Mouse (Mus musculus) forebrain, embryonic 16.5 days (tissue): ENCODE measurements around the gene Itpkb. TPM values are rescaled to one million over a fixed set of nuclear protein-coding genes. Genes with fewer than 3 reads are reported as not detected.

Experiments
- ATAC-seq: fragments of 200-750 bp; cut with Nextera tagmentation; 2 replicates; pipeline ENCODE4 v1.8.0; 2017; ENCODE audit warnings: mild to moderate bottlenecking, moderate library complexity
- H3K27ac ChIP-seq: fragments of 300-500 bp; sonication (generic); 2 replicates; pipeline ENCODE4 v1.5.1; 2014; ENCODE audit warnings: low read length, control low read depth
- H3K27me3 ChIP-seq: fragments of 300-500 bp; sonication (generic); replicated peaks from 2 replicates; pipeline ENCODE4 v1.6.1; 2014; ENCODE audit warnings: low read length; ENCODE audit not compliant: control insufficient read depth, insufficient read depth
- H3K36me3 ChIP-seq: fragments of 300-500 bp; sonication (generic); 2 replicates; pipeline ENCODE4 v1.6.1; 2014; ENCODE audit not compliant: control insufficient read depth, insufficient read depth
- H3K4me1 ChIP-seq: fragments of 300-500 bp; sonication (generic); replicated peaks from 2 replicates; pipeline ENCODE4 v1.6.1; 2014; ENCODE audit warnings: low read length; ENCODE audit not compliant: control insufficient read depth, insufficient read depth
- H3K4me2 ChIP-seq: fragments of 300-500 bp; sonication (generic); 2 replicates; pipeline ENCODE4 v1.6.1; 2014; ENCODE audit warnings: mild to moderate bottlenecking, low read length, control low read depth
- H3K4me3 ChIP-seq: fragments of 300-500 bp; sonication (generic); replicated peaks from 2 replicates; pipeline ENCODE4 v1.5.1; 2014; ENCODE audit warnings: mild to moderate bottlenecking, low read length, control low read depth
- H3K9ac ChIP-seq: fragments of 300-500 bp; sonication (generic); replicated peaks from 2 replicates; pipeline ENCODE4 v1.6.1; 2014; ENCODE audit warnings: low read depth, low read length, control low read depth
- H3K9me3 ChIP-seq: fragments of 300-500 bp; sonication (generic); 2 replicates; pipeline ENCODE4 v1.6.1; 2016; ENCODE audit warnings: low read length; ENCODE audit not compliant: control insufficient read depth
- WGBS: fragments of 180-500 bp; shearing (Covaris S2); extraction: QIAGEN DNeasy Blood & Tissue Kit; methylation state at CpG from one replicate; pipeline ENCODE4 v1.1.7; 2014; 5-methylcytosine and 5-hydroxymethylcytosine counted together
- polyA plus RNA-seq: library from polyadenylated mRNA; unstranded; fragments of >200 nt; fragmentation: Nextera tagmentation; extraction: Ambion mirVana; gene quantifications from 2 replicates; pipeline ENCODE4 v1.2.1, GENCODE M21; 2015

Itpkb gene
- polyA plus RNA-seq, 1 experiment from 2014 or later, result 2.4 TPM

DNA sequence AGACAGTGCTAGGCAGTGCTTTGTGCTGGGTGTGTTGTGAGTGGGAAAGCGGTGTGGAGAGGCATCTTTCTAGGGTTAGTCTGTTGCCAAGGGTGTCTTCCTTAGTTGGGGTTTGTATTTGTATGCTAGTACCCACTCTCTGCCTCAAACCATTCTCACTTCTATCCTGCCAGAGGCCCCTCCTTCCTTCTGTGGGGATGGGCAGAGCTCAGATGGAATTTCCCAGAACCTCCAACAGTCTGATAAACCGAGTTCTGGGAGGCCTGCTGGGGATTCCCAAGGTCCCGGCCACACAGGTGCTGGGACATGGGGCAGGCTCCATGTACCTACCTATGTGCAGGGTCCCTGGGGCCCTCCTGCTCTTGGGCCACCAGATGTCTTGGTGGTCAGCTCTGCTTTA, 93.6 kb downstream of the Itpkb start:
- Histone ChIP-seq H3K4me1 (peaks cover 14% of the 10 kb centered on the region), H3K9ac (no peak overlapping the region), H3K4me3 (no peak overlapping the region), H3K4me2 (no peak overlapping the region), H3K27ac (no peak overlapping the region), H3K36me3 (no peaks in the 10 kb centered on the region), H3K9me3 (no peaks in the 10 kb centered on the region), H3K27me3 (no peaks in the 10 kb centered on the region)
- no peak for ATAC-seq
- 90% methylated on average over 3 of the region's 3 CpGs for WGBS

DNA sequence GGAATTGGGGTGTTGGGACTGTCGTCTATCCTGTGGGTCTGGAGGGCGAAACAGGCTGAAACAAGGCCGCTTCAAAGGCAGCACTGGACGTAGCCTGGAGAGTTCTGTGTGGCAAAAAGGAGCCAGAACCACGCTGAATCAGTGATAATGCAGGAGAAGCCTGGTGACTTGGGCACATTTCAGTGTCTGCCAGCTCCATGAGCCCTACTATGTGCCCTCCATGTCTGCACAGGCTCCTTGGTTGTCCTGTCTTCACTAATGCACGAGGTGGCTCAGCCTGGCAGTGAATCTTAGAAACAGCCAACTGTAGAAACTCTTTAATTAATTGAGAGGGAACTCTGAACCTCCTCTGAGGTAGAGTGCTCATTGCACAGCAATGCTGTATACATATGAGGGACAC, 96.1 kb downstream of the Itpkb start:
- Histone ChIP-seq H3K4me2 (no peak overlapping the region), H3K9me3 (no peaks in the 10 kb centered on the region), H3K4me1 (peaks cover 14% of the 10 kb centered on the region), H3K27me3 (no peaks in the 10 kb centered on the region), H3K9ac (no peak overlapping the region), H3K4me3 (no peak overlapping the region), H3K36me3 (no peaks in the 10 kb centered on the region), H3K27ac (no peak overlapping the region)
- 87% methylated on average over 6 of the region's 6 CpGs for WGBS
- no peak for ATAC-seq

DNA sequence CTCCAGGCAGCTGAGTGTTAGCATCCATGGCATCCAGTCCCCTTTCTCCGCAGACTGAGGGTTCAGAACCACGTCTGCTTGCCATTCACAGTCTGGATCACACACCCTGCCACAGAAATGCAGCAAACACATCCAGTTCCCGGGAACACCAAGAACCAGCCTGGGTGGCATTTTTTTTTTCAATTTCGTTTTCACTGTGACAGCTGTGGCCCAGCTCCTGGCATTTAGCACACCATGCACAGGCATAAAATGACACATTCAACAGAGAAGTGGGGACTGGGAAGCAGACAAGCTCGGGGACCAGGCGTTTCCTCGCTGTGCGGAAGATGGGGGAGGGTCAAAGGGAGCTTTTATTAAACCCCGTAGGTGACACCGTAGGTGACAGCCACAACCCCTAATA, 97.4 kb downstream of the Itpkb start:
- peak; percentile 9; the same call in 1 of the 2 replicates for ATAC-seq
- H3K27ac ChIP-seq, result no peak overlapping the region
- 57% methylated on average over 10 of the region's 10 CpGs for WGBS
- no peak overlapping the region for H3K4me2 ChIP-seq
- H3K27me3 ChIP-seq, result no peaks in the 10 kb centered on the region
- H3K9me3 ChIP-seq, result no peaks in the 10 kb centered on the region
- no peak overlapping the region for H3K4me3 ChIP-seq
- H3K4me1 ChIP-seq, result peaks cover 12% of the 10 kb centered on the region
- H3K36me3 ChIP-seq, result no peaks in the 10 kb centered on the region
- H3K9ac ChIP-seq, result 0 out of 2 replicates have a peak overlapping the region, but pooled peaks have one; percentile 29

DNA sequence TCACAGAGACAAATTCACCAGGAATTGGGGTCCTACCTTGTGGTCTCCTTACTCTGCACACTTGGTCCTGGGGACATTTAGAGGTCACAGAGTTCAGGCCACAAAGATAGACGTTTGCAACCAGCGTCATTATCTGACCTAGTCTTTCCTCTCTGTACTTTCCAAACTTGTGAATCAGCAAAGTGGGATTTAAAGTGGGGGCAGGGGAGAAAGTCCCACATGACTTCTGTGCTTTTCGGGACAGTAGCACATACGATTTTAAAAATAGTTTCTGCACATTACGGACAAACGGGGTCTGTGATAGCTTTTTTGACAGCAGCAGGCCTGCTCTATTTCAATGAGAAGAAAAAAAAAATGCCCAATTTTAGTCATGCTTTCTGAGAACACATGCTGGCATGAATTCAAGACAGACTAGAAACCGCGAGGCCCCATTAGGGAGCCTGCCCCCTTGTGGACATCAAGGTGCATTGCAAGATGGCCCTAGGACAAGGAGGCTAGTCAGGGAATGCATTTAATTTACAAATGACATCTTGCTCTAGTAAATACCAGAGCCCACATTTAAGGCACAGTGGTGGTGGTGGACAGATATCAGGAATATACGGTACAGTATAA, 97.9 kb downstream of the Itpkb start:
- 0 out of 2 replicates have a peak, but pooled peaks have one; percentile 4 for ATAC-seq
- peaks cover 17% of the 10 kb centered on the region for H3K4me1 ChIP-seq
- no peak overlapping the region for H3K4me2 ChIP-seq
- H3K27me3 ChIP-seq, result no peaks in the 10 kb centered on the region
- H3K36me3 ChIP-seq, result no peaks in the 10 kb centered on the region
- 29% methylated on average over 9 of the region's 9 CpGs for WGBS
- H3K9ac ChIP-seq, result no peak overlapping the region
- no peaks in the 10 kb centered on the region for H3K9me3 ChIP-seq
- no peak overlapping the region for H3K27ac ChIP-seq
- no peak overlapping the region for H3K4me3 ChIP-seq

DNA sequence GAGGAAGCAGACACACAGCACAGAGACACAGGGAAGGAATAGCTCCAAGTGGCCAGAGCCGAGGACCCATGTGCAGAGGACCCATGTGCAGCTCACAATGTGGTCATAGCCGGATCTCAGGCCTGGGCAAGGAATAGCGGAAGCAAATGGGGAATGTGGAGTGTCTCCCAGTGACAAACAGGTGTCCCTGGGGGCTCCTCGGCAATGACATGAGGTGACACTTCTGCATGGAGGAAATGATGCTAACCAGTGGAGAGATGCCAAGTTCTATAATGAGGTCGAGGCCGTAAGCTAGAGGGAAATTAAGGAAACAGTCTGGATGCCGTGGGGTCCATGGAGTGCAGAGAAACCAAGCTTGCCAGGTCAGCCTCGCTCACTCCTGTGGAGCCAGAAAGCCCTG, 98.6 kb downstream of the Itpkb start:
- no peaks in the 10 kb centered on the region for H3K9me3 ChIP-seq
- no peak overlapping the region for H3K4me2 ChIP-seq
- no peaks in the 10 kb centered on the region for H3K36me3 ChIP-seq
- H3K27me3 ChIP-seq, result no peaks in the 10 kb centered on the region
- H3K9ac ChIP-seq, result no peak overlapping the region
- peaks cover 22% of the 10 kb centered on the region for H3K4me1 ChIP-seq
- WGBS, result 72% methylated on average over 8 of the region's 8 CpGs
- H3K4me3 ChIP-seq, result no peak overlapping the region
- H3K27ac ChIP-seq, result no peak overlapping the region
- no peak for ATAC-seq

DNA sequence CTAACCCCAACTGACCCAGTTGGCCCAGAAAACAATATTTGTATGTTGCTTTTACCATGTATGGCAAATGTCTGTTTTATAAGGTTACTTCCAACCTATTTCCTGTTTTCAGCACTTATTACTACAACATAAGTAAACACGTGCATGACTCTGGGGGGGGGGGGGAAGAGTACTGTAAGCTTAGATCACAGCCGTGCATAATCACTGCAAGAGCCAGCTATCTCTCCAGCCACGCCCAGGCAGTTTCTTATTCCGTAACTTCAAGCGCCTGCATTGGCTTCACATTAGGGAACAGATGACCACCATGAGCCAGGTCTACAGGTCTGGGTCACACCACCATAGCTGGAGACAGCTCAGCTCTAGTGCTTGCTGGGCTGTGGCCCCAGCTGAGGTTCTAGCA, 99.5 kb downstream of the Itpkb start:
- ATAC-seq, result no peak
- 87% methylated on average over 5 of the region's 5 CpGs for WGBS
- H3K36me3 ChIP-seq, result no peaks in the 10 kb centered on the region

DNA sequence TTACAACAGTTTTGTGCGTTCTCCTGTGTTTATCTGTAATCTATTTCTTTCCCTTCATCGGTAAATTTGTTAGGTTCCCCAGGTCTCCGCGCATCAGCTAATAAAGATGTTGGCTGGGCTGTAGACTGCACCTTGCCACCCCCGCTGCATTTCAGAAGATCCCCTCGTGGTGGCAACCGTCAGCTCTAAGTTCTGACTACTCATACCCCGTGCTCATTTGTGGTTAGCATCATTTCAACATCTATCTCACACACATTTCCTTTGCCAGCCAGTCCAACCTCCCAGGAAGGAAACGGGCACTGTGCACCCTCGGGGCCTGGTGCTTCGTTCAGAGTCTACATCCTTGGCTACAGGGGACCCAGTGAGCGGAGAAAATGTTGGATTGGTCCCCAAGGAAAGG, 101.5 kb downstream of the Itpkb start:
- no peak overlapping the region for H3K4me3 ChIP-seq
- H3K27ac ChIP-seq, result no peak overlapping the region
- ATAC-seq, result no peak
- WGBS, result 78% methylated on average over 12 of the region's 12 CpGs
- peaks cover 23% of the 10 kb centered on the region for H3K4me1 ChIP-seq
- H3K36me3 ChIP-seq, result no peaks in the 10 kb centered on the region
- no peak overlapping the region for H3K9ac ChIP-seq
- H3K4me2 ChIP-seq, result no peak overlapping the region
- no peaks in the 10 kb centered on the region for H3K9me3 ChIP-seq
- H3K27me3 ChIP-seq, result no peaks in the 10 kb centered on the region

More for the DNA sequence above, 99.5 kb downstream of the Itpkb start:
- Histone ChIP-seq H3K4me2 (no peak overlapping the region), H3K9me3 (no peaks in the 10 kb centered on the region), H3K9ac (no peak overlapping the region), H3K4me3 (no peak overlapping the region), H3K27ac (no peak overlapping the region), H3K27me3 (no peaks in the 10 kb centered on the region), H3K4me1 (peaks cover 23% of the 10 kb centered on the region)

DNA sequence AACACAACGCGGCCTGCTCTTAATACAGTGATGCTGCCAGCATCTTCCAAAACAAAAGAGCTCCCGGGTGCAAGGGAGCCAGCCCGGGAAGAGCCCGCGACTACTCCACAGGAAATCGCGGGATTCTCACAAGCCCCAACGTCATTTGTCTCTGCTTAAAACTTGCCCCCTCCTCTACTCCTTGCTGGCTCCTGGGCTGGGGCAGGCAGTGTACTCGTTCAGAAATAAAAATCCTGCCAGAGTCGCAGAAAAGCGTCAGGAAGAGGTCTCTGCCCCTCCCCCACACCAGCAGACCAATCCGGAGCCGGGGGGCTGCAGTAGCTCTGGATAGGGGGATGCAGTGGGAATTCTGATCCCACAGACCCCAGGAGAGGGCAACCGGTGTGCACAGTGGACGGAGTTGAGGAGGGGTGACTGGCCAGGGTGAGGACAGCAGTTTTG, 102.8 kb downstream of the Itpkb start:
- H3K4me3 ChIP-seq, result peak overlapping the region; percentile 45
- peak; percentile 36 for ATAC-seq
- H3K4me2 ChIP-seq, result peak overlapping the region; percentile 71
- H3K27me3 ChIP-seq, result no peaks in the 10 kb centered on the region
- no peaks in the 10 kb centered on the region for H3K9me3 ChIP-seq
- peak overlapping the region; percentile 67 for H3K9ac ChIP-seq
- under 1% methylated on average over 16 of the region's 16 CpGs for WGBS
- no peaks in the 10 kb centered on the region for H3K36me3 ChIP-seq
- peaks cover 17% of the 10 kb centered on the region for H3K4me1 ChIP-seq
- H3K27ac ChIP-seq, result peak overlapping the region; percentile 57

DNA sequence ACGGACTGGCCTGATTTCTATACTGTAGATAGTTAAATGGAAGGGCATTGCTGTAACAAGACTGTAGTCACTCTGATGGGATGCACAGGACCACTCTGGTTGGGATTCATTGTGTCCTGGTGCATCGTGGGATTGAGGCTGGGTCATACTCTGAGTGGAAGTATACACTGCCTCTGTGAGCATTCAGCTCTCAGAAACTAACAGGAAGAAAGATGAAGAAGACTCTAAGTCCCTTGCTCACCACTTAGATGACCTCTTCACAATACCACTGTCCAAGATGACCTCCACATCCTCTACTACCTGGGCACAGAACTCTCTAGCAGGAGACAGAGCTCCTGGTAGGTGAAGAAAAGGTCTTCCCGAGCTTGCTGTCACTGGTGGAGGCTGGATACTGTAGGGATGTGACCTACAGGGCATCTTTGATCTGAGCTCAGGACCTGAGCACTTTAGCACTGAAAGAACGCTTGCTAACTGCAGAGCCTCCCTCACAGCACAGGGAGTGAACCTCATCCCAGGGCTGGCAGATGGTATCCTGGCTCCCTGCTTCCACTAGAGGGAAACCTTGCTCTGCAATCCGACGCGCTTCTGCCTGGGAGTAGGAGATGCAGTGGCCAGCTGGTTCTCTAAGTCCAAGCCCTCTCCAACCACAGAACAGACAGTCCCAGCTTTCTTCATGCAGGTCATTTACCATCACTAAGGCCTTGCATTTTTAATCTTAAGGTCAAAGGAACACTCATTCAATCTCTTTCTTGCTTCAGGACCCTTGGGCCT, 103.7 kb downstream of the Itpkb start:
- H3K4me3 ChIP-seq, result no peak overlapping the region
- H3K36me3 ChIP-seq, result no peaks in the 10 kb centered on the region
- no peak overlapping the region for H3K9ac ChIP-seq
- H3K4me1 ChIP-seq, result peaks cover 15% of the 10 kb centered on the region
- H3K27ac ChIP-seq, result no peak overlapping the region
- ATAC-seq, result peak; percentile 93
- WGBS, result 17% methylated on average over 7 of the region's 7 CpGs
- no peaks in the 10 kb centered on the region for H3K9me3 ChIP-seq
- no peaks in the 10 kb centered on the region for H3K27me3 ChIP-seq
- no peak overlapping the region for H3K4me2 ChIP-seq
